Mouse (Mus musculus) intestine, embryonic 15.5 days (tissue): Measurements from ENCODE around the gene Smyd3. TPM values are rescaled to one million over a fixed set of nuclear protein-coding genes. Genes with fewer than 3 reads are reported as not detected.

Experiments
- ATAC-seq: fragments of 200-750 bp; cut with Nextera tagmentation; 2 replicates; pipeline ENCODE4 v1.8.0; 2017; ENCODE audit warnings: moderate TSS enrichment, moderate library complexity
- H3K27ac ChIP-seq: fragments of 300-500 bp; sonication (generic); 2 replicates; pipeline ENCODE4 v1.5.1; 2015; ENCODE audit warnings: mild to moderate bottlenecking, inconsistent platforms
- H3K27me3 ChIP-seq: fragments of 300-500 bp; sonication (generic); replicated peaks from 2 replicates; pipeline ENCODE4 v1.6.1; 2015; ENCODE audit warnings: inconsistent platforms
- H3K36me3 ChIP-seq: fragments of 300-500 bp; sonication (generic); 2 replicates; pipeline ENCODE4 v1.6.1; 2015; ENCODE audit warnings: inconsistent platforms
- H3K4me1 ChIP-seq: fragments of 300-500 bp; sonication (generic); replicated peaks from 2 replicates; pipeline ENCODE4 v1.6.1; 2015; ENCODE audit warnings: inconsistent platforms
- H3K4me2 ChIP-seq: fragments of 300-500 bp; sonication (generic); replicated peaks from 2 replicates; pipeline ENCODE4 v1.6.1; 2015; ENCODE audit warnings: mild to moderate bottlenecking, inconsistent platforms
- H3K4me3 ChIP-seq: fragments of 300-500 bp; sonication (generic); replicated peaks from 2 replicates; pipeline ENCODE4 v1.5.1; 2015; ENCODE audit warnings: inconsistent platforms
- H3K9ac ChIP-seq: fragments of 300-500 bp; sonication (generic); 2 replicates; pipeline ENCODE4 v1.6.1; 2015; ENCODE audit warnings: inconsistent platforms
- H3K9me3 ChIP-seq: fragments of 300-500 bp; sonication (generic); 2 replicates; pipeline ENCODE4 v1.6.1; 2016; ENCODE audit warnings: inconsistent platforms
- WGBS: fragments of 180-500 bp; shearing (Covaris S2); methylation state at CpG from one replicate; pipeline ENCODE4 v1.1.7; 2015; 5-methylcytosine and 5-hydroxymethylcytosine counted together
- polyA plus RNA-seq: library from polyadenylated mRNA; unstranded; fragments of >200 nt; fragmentation: Nextera tagmentation; extraction: Ambion mirVana; gene quantifications from 2 replicates; pipeline ENCODE4 v1.2.1, GENCODE M21; 2015

The Smyd3 gene
- polyA plus RNA-seq, 1 experiment from 2014 or later, result 18.1 TPM

- no peaks in the 10 kb centered on the region for H3K4me1 ChIP-seq
- H3K9ac ChIP-seq, result no peak overlapping the region
- no peak for ATAC-seq
- no peak overlapping the region for H3K27ac ChIP-seq
- no peaks in the 10 kb centered on the region for H3K27me3 ChIP-seq
- H3K4me3 ChIP-seq, result no peak overlapping the region
- no peak overlapping the region for H3K4me2 ChIP-seq
- no peaks in the 10 kb centered on the region for H3K36me3 ChIP-seq
- H3K9me3 ChIP-seq, result no peaks in the 10 kb centered on the region
- 61% methylated on average over 5 of the region's 5 CpGs for WGBS
These were observed 299.8 kb downstream of the Smyd3 start for GRCm38 (mm10) chr1:179218061-179218460.

- H3K4me3 ChIP-seq, result no peak overlapping the region
- H3K27ac ChIP-seq, result no peak overlapping the region
These were observed 300.8 kb downstream of the Smyd3 start for GRCm38 (mm10) chr1:179217036-179217435.

GRCm38 (mm10) chr1:179213381-179213780 is 304.5 kb downstream of the Smyd3 start:
- no peaks in the 10 kb centered on the region for H3K9me3 ChIP-seq
- ATAC-seq, result no peak

More at GRCm38 (mm10) chr1:179217036-179217435, 300.8 kb downstream of the Smyd3 start:
- Histone ChIP-seq H3K4me1 (0 out of 2 replicates have a peak, but pooled peaks cover 3% of the 10 kb centered on the region), H3K27me3 (no peaks in the 10 kb centered on the region), H3K36me3 (no peaks in the 10 kb centered on the region), H3K4me2 (no peak overlapping the region), H3K9ac (no peak overlapping the region), H3K9me3 (no peaks in the 10 kb centered on the region)
- 38% methylated on average over 4 of the region's 4 CpGs for WGBS
- ATAC-seq, result no peak

DNA sequence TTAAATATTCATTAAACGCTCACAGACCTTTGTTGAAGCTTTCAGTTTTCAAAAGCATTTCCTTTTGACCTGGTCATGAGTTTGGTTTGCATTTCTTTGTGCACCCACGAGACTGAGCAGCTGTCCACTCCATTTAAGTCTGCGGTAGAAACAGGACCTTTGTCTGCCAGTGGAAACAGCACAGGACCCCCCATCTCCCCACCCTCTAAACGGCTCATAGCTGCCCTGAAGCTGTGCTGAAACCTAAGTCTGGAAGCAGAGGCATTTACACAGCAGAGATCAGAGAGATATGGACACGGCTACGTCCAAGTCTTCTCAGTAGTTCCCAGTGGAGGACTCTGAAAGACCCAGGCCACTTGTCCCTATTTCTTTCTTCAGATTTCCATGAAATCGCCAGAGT is 305.5 kb downstream of the Smyd3 start:
- no peaks in the 10 kb centered on the region for H3K9me3 ChIP-seq
- WGBS, result 40% methylated on average over 7 of the region's 7 CpGs
- H3K9ac ChIP-seq, result no peak overlapping the region
- H3K27me3 ChIP-seq, result no peaks in the 10 kb centered on the region
- H3K4me1 ChIP-seq, result 0 out of 2 replicates have a peak, but pooled peaks cover 3% of the 10 kb centered on the region
- no peak overlapping the region for H3K27ac ChIP-seq
- H3K4me3 ChIP-seq, result no peak overlapping the region
- ATAC-seq, result no peak
- no peak overlapping the region for H3K4me2 ChIP-seq
- no peaks in the 10 kb centered on the region for H3K36me3 ChIP-seq

More at GRCm38 (mm10) chr1:179213381-179213780, 304.5 kb downstream of the Smyd3 start:
- H3K27me3 ChIP-seq, result no peaks in the 10 kb centered on the region
- H3K36me3 ChIP-seq, result no peaks in the 10 kb centered on the region
- 0 out of 2 replicates have a peak, but pooled peaks cover 3% of the 10 kb centered on the region for H3K4me1 ChIP-seq
- 94% methylated on average over 9 of the region's 9 CpGs for WGBS
- no peak overlapping the region for H3K4me3 ChIP-seq
- H3K4me2 ChIP-seq, result no peak overlapping the region
- H3K27ac ChIP-seq, result no peak overlapping the region
- H3K9ac ChIP-seq, result no peak overlapping the region

DNA sequence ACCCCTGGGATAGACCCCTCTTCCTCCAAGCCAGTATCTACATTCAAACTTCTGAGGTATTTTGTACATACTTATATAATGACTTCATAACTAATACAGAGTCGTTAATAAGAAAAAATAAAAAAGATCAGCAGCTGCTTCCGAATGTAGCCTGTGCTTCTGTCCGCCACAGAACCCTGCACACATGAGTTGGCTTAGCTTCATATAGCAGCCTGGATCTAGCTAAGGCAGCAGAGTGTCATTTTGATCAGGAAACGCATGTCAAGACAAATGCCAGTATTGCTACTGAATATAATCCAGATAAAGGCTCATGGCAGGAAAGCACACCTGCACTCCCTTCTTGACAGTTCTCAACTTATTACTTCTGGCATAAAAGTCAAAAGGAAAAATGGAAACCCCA is 306.5 kb downstream of the Smyd3 start:
- Histone ChIP-seq H3K27me3 (no peaks in the 10 kb centered on the region), H3K4me1 (0 out of 2 replicates have a peak, but pooled peaks cover 3% of the 10 kb centered on the region), H3K36me3 (no peaks in the 10 kb centered on the region), H3K4me2 (no peak overlapping the region), H3K27ac (no peak overlapping the region), H3K9ac (no peak overlapping the region), H3K4me3 (no peak overlapping the region), H3K9me3 (no peaks in the 10 kb centered on the region)
- ATAC-seq, result no peak
- 74% methylated on average over 4 of the region's 4 CpGs for WGBS

GRCm38 (mm10) chr1:179207846-179208595 is 309.8 kb downstream of the Smyd3 start:
- H3K27ac ChIP-seq, result no peak overlapping the region
- no peak for ATAC-seq
- no peaks in the 10 kb centered on the region for H3K36me3 ChIP-seq
- no peaks in the 10 kb centered on the region for H3K9me3 ChIP-seq
- no peaks in the 10 kb centered on the region for H3K27me3 ChIP-seq
- H3K4me2 ChIP-seq, result no peak overlapping the region
- H3K9ac ChIP-seq, result no peak overlapping the region
- H3K4me1 ChIP-seq, result 0 out of 2 replicates have a peak, but pooled peaks cover 3% of the 10 kb centered on the region
- WGBS, result 76% methylated on average over 12 of the region's 12 CpGs
- no peak overlapping the region for H3K4me3 ChIP-seq

DNA sequence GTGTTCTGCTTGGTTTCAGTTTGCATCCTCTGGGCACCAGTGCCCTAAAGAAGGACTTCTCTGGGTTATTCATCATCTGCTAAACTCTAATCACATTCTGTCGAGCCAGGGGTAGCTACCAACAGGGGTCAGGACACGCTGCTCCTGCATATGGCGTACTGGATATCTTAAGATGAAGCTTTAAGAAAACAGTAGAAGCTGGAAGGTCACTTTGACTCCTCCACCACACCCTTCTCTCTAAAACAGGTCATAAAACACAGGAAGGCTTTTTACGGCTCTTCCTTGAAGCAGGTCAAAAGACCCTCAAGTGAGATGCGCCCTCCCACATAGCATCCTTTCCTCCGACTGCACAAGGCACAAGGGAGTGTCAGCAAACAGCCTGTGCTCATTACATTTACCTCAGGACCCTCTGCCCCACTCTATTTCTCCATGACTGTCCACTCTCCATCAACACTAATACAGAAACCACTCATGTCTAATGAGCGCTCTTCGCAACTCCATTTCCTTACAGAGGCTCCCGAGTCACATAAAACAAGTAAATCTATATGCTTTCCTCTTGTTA is 310.6 kb downstream of the Smyd3 start:
- no peaks in the 10 kb centered on the region for H3K36me3 ChIP-seq
- no peak overlapping the region for H3K27ac ChIP-seq
- no peak for ATAC-seq
- no peaks in the 10 kb centered on the region for H3K27me3 ChIP-seq
- H3K9ac ChIP-seq, result no peak overlapping the region
- no peak overlapping the region for H3K4me3 ChIP-seq
- H3K4me2 ChIP-seq, result no peak overlapping the region
- 54% methylated on average over 9 of the region's 9 CpGs for WGBS
- no peaks in the 10 kb centered on the region for H3K9me3 ChIP-seq
- 0 out of 2 replicates have a peak, but pooled peaks cover 1% of the 10 kb centered on the region for H3K4me1 ChIP-seq

- no peak overlapping the region for H3K4me2 ChIP-seq
- H3K27me3 ChIP-seq, result no peaks in the 10 kb centered on the region
- peaks cover 9% of the 10 kb centered on the region; the same call in 1 of the 2 replicates for H3K4me1 ChIP-seq
- ATAC-seq, result no peak
- no peak overlapping the region for H3K9ac ChIP-seq
- no peak overlapping the region for H3K4me3 ChIP-seq
- no peaks in the 10 kb centered on the region for H3K9me3 ChIP-seq
- H3K27ac ChIP-seq, result 0 out of 2 replicates have a peak overlapping the region, but pooled peaks have one; percentile 13
- H3K36me3 ChIP-seq, result no peaks in the 10 kb centered on the region
- WGBS, result 86% methylated on average over 9 of the region's 9 CpGs
These were observed 319.2 kb downstream of the Smyd3 start for GRCm38 (mm10) chr1:179198517-179199200.

- Histone ChIP-seq H3K9me3 (no peaks in the 10 kb centered on the region), H3K9ac (no peak overlapping the region), H3K4me3 (no peak overlapping the region), H3K4me2 (no peak overlapping the region), H3K4me1 (peaks cover 9% of the 10 kb centered on the region; the same call in 1 of the 2 replicates), H3K27ac (peak overlapping the region; percentile 13; the same call in 1 of the 2 replicates), H3K27me3 (no peaks in the 10 kb centered on the region), H3K36me3 (no peaks in the 10 kb centered on the region)
- peak; percentile 28; the same call in 1 of the 2 replicates for ATAC-seq
- 42% methylated on average over 11 of the region's 11 CpGs for WGBS
These were observed 319.9 kb downstream of the Smyd3 start for GRCm38 (mm10) chr1:179197821-179198516.

- no peak overlapping the region for H3K4me2 ChIP-seq
- ATAC-seq, result no peak
- H3K9me3 ChIP-seq, result no peaks in the 10 kb centered on the region
- H3K27me3 ChIP-seq, result no peaks in the 10 kb centered on the region
- H3K27ac ChIP-seq, result no peak overlapping the region
- H3K4me1 ChIP-seq, result peaks cover 9% of the 10 kb centered on the region; the same call in 1 of the 2 replicates
- H3K36me3 ChIP-seq, result no peaks in the 10 kb centered on the region
- no peak overlapping the region for H3K9ac ChIP-seq
- WGBS, result 51% methylated on average over 4 of the region's 4 CpGs
- no peak overlapping the region for H3K4me3 ChIP-seq
These were observed 320.7 kb downstream of the Smyd3 start for GRCm38 (mm10) chr1:179197156-179197555.

GRCm38 (mm10) chr1:179196422-179196821 is 321.4 kb downstream of the Smyd3 start:
- H3K4me3 ChIP-seq, result no peak overlapping the region
- H3K36me3 ChIP-seq, result no peaks in the 10 kb centered on the region
- H3K27ac ChIP-seq, result no peak overlapping the region
- no peak overlapping the region for H3K4me2 ChIP-seq
- no peaks in the 10 kb centered on the region for H3K27me3 ChIP-seq
- ATAC-seq, result no peak
- H3K4me1 ChIP-seq, result peaks cover 9% of the 10 kb centered on the region; the same call in 1 of the 2 replicates
- H3K9me3 ChIP-seq, result no peaks in the 10 kb centered on the region
- no peak overlapping the region for H3K9ac ChIP-seq

GRCm38 (mm10) chr1:179192781-179193180 is 325.1 kb downstream of the Smyd3 start:
- Histone ChIP-seq H3K4me3 (no peak overlapping the region), H3K9ac (no peak overlapping the region), H3K9me3 (no peaks in the 10 kb centered on the region), H3K4me1 (0 out of 2 replicates have a peak, but pooled peaks cover 2% of the 10 kb centered on the region), H3K27me3 (no peaks in the 10 kb centered on the region), H3K27ac (no peak overlapping the region), H3K4me2 (no peak overlapping the region), H3K36me3 (no peaks in the 10 kb centered on the region)
- ATAC-seq, result no peak
- 82% methylated on average over 11 of the region's 11 CpGs for WGBS
